Mouse (Mus musculus) cerebellum, postnatal 4 days (tissue): ENCODE data around the gene Spns2.

Experiments
- DNase-seq, 2 experiments: peaks; one replicate each; pipeline ENCODE4 v3.0.0; 2022; ENCODE audit warnings: low spot score in 2 of 2, mixed read lengths in 1 of 2

The Spns2 gene

DNA sequence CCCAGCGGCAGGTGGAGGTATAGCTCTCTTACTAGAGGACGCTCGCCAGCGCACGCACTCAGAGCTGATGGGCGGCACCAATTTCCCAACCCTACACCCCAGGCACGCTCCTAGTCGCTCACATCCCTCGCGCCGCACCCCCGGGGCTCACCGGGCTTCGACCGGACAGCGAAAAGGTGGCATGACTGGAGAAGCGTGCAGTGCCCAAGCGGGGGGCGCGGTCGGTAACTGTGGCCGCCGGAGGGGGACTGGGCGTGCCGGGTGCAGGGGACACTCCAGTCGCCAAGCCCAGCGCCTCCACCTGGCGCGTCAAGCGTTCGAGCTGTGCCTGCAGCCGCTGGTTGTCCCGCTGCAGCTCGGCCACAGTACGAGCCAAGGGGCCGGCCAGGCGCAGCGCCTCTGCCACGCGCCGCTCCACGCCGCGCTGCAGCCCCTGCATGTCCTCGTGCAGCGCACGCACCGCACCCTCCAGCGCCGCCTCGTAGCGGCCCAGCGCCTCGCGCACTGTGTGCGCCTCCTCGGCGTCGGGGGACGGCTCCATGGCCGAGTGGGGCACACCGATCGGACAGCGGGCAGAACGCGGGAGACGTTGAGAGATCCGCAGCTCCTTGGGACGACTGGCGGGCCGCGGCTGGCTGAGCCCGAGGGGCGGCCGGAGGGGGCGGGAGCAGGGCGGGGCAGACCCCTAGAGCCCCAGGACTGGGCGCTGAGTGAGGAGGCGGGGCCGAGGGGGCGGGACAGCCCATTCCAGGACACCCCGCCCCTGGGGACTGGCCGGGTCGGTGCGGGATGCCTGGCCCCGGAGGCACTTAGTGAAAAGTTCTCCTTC is 78.4 kb downstream of the Spns2 start, which contains the start of gene Smtnl2:
Gene Smtnl2, minus strand, starts transcription at position 621 of the 829 bp plus-strand sequence.
- DNase-seq, result peak in 1 of 2 experiments; percentile 48

GRCm38 (mm10) chr11:72410521-72411092 is 79.1 kb downstream of the Spns2 start:
- DNase-seq, result no peak

DNA sequence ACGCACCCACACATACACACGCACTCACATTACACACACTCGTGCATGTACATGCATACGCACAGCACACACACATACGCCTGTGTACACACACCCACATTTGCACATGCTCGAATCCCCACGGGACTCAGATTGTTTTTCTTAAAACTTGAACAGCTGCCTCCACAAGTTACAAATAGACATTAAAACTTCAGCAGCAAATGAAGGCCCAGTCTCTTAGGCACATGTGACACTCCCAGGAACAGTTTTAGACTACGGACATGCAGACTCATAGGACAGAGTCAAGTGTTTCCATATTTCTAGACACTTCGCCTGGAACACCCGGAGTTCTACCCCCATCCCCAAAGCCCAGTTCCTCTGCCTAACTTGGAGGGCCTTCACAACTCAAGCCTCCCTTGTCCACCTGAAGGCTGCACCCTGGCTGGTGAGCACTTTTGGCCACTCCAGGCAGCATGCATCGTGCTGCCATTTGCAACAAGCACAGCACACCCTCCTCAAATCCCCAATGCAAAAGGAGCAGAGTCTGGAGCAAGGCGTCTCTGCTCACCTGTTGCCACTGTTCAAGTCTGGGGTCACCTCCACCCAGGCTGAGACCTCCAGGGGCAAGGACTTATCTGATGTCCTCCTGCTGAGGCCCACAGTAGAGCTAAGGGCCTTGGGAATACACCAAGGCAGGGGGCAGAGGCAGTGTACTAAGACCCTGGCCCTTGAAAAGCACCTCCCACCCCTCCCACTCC is 79.9 kb downstream of the Spns2 start:
- DNase-seq, result no peak

DNA sequence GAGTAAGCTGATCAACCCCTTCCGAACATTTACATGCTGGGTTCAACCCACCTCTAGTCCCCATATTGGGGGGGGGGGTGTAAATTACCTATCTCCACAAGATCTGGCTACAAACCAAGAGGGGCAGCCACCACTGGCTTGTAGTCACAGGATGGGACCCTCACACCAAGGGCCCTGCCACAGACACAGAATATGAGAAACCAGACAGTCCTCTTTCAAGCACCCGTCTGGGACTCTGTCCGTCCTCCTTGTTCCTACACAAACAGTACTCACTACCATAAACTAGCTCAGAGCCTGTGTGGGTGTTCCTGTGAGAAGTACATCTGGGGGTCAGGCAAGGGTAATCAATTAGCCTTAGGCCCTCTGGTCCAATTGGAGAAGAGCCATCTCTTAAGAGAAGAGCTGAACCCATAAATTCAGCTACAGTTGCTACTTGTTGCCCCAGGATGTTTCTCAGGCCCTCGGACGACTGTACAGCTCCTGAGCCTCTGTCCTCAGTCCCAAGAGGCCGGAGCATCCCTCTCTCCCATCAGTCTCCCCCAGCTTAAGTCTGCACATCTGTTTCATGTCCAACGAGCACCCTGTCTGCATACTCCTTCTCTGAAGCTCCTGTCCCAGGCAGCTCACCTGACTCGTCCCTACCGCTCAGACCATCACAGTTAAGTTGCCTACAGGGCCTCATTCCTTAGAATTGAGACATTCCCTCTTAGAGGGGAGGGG is 81.1 kb downstream of the Spns2 start:
- DNase-seq, result no peak

- no peak for DNase-seq
Measured at GRCm38 (mm10) chr11:72407574-72407973, 82.1 kb downstream of the Spns2 start.

DNA sequence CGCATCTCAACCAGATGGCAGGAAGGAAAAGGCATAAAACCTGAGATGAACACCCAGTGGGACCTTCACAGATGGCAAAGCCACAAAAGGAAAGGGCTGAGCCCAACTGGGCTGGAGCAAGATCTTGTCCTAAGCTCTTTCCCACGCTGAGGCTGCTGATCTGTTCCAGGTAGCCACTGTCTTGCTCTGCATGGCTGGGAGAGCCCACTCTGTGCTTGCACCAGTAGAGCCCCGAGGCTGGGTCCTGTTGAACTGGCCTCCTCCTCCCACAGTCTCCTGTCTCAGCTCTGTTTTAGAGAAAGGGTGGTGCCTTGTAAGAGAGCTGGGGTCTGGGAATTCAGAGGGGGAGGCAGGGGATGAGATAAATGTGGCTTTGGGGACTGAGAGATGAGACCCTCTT is 82.6 kb downstream of the Spns2 start:
- no peak for DNase-seq

- no peak for DNase-seq
Measured at GRCm38 (mm10) chr11:72406079-72406675, 83.5 kb downstream of the Spns2 start.

DNA sequence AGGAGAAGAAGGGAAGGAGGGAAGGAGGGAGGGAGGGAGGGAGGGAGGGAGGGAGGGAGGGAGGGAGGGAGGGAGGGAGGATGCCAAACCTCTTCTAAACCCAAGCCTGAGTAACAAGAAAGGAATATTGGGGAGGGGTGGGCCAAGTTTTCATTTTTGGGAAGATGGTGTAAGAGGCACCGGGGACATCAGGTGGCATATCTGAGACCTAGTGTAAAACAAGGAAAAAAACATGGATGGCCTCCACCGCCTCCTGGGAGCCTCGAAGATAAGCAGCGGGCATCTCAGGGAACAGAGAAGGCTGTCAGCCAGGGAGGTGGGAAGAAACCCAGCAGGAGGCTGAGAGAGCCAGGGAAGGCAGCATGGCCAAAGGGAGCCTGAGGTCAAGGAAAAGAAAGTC is 84.2 kb downstream of the Spns2 start:
- DNase-seq, result no peak

DNA sequence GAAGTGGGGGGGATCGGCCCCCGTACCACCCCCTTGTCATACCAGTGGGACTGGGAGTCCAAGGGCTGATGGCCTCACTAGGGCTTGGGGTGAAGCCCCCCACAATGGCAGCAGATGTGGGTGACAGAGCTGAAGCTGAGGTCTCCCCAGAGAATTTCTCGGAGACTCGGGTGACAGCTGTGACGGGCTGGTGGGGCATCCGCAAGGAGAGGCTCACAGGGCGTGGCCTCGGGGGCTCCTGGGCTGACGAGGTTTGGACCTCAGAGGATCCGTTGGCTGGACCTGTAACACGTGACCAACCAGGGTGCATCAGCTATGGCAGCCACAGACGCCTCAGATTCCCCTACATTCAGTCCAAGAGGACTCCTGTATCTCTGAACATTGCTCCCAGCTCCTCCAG is 86.7 kb downstream of the Spns2 start:
- DNase-seq, result no peak

GRCm38 (mm10) chr11:72402017-72402416 is 87.7 kb downstream of the Spns2 start:
- DNase-seq, result no peak
